Mouse (Mus musculus): ENCODE data around the gene Ubac1. TPM values are rescaled to one million over a fixed set of nuclear protein-coding genes. Genes with fewer than 3 reads are reported as not detected.
A peak's percentile ranks its signal among the peaks of the same experiment; 100 is the strongest.

Ubac1 gene
- polyA plus RNA-seq, 1 experiment from 2014 or later = 155 TPM

- Histone ChIP-seq H3K4me3 (ENCODE audit: low read depth, low read length) (no peak overlapping the region), H3K27me3 (ENCODE audit: control insufficient read depth, insufficient read depth, low read length) (no peaks in the 10 kb centered on the region), H3K4me1 (ENCODE audit: control insufficient read depth, insufficient read depth, low read length) (no peaks in the 10 kb centered on the region; the same call in 1 of the 2 replicates), H3K9ac (replicated peaks; ENCODE audit: low read depth, low read length) (no peak overlapping the region), H3K27ac (ENCODE audit: low read depth, low read length) (no peak overlapping the region), H3K36me3 (ENCODE audit: control insufficient read depth, insufficient read depth, low read length) (peaks cover 6% of the 10 kb centered on the region; the same call in 1 of the 2 replicates), H3K4me2 (ENCODE audit: low read depth, low read length) (no peak overlapping the region), H3K9me3 (ENCODE audit: control insufficient read depth, low read length) (no peaks in the 10 kb centered on the region)
- 70% methylated on average over 5 of the region's 5 CpGs for WGBS
- no peak for ATAC-seq (ENCODE audit: low read depth)
These were observed 34.7 kb upstream of the Ubac1 start for GRCm38 (mm10) chr2:26056226-26056625.

DNA sequence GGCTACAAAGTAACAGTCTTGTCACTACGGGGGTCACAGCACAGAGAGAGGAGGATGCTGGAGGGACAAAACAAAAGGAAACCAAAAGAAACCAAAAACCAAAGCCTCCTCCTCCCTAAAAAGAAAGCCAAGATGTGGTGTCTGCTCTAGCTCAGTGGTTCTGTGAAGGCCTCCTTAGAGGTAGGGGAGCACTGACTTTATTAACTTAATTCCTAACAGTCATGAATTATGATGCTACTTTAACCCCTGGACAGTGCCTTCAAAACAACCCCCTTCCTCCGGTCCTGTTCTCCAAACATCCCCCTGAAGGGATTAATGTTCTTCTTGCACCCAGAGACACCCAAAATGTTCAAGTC, 34.2 kb upstream of the Ubac1 start:
- Histone ChIP-seq H3K27ac (ENCODE audit: low read depth, low read length) (no peak overlapping the region), H3K9ac (replicated peaks; ENCODE audit: low read depth, low read length) (no peak overlapping the region), H3K27me3 (ENCODE audit: control insufficient read depth, insufficient read depth, low read length) (no peaks in the 10 kb centered on the region), H3K9me3 (ENCODE audit: control insufficient read depth, low read length) (no peaks in the 10 kb centered on the region), H3K36me3 (ENCODE audit: control insufficient read depth, insufficient read depth, low read length) (peaks cover 6% of the 10 kb centered on the region; the same call in 1 of the 2 replicates), H3K4me3 (ENCODE audit: low read depth, low read length) (no peak overlapping the region), H3K4me1 (ENCODE audit: control insufficient read depth, insufficient read depth, low read length) (no peaks in the 10 kb centered on the region; the same call in 1 of the 2 replicates), H3K4me2 (ENCODE audit: low read depth, low read length) (no peak overlapping the region)
- ATAC-seq (ENCODE audit: low read depth) = no peak
- WGBS = 41% methylated on average over 2 of the region's 2 CpGs

GRCm38 (mm10) chr2:26055046-26055746, 33.6 kb upstream of the Ubac1 start:
- Histone ChIP-seq H3K27ac (ENCODE audit: low read depth, low read length) (no peak overlapping the region), H3K4me2 (ENCODE audit: low read depth, low read length) (no peak overlapping the region), H3K36me3 (ENCODE audit: control insufficient read depth, insufficient read depth, low read length) (peaks cover 6% of the 10 kb centered on the region; the same call in 1 of the 2 replicates), H3K4me1 (ENCODE audit: control insufficient read depth, insufficient read depth, low read length) (no peaks in the 10 kb centered on the region; the same call in 1 of the 2 replicates), H3K4me3 (ENCODE audit: low read depth, low read length) (no peak overlapping the region), H3K9me3 (ENCODE audit: control insufficient read depth, low read length) (no peaks in the 10 kb centered on the region), H3K9ac (replicated peaks; ENCODE audit: low read depth, low read length) (no peak overlapping the region), H3K27me3 (ENCODE audit: control insufficient read depth, insufficient read depth, low read length) (no peaks in the 10 kb centered on the region)
- peak; percentile 71 for ATAC-seq (ENCODE audit: low read depth)
- 28% methylated on average over 8 of the region's 8 CpGs for WGBS

DNA sequence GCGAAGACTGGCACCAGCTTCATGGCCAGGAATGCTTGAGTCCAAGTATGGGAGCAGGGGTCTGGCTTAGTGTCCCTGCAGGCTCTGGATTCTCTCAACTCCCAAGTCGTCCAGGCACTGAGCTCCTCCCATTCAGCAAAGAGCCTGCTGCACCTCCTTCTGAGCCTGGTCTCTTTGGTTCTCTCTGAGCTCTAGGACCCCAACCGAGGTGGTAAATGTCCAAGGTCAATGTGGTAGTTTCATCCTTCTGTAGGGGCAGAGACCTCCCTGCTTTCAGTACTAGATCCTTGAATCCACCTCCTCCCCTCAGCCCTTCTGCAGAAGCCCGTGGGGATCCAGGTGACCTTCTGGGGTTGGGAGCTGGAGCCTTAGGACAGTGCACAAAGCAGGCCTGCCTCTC, 31.3 kb upstream of the Ubac1 start:
- H3K4me1 ChIP-seq (ENCODE audit: control insufficient read depth, insufficient read depth, low read length) = no peaks in the 10 kb centered on the region; the same call in 1 of the 2 replicates
- no peak overlapping the region for H3K4me2 ChIP-seq (ENCODE audit: low read depth, low read length)
- no peaks in the 10 kb centered on the region for H3K9me3 ChIP-seq (ENCODE audit: control insufficient read depth, low read length)
- H3K9ac ChIP-seq (replicated peaks; ENCODE audit: low read depth, low read length) = no peak overlapping the region
- WGBS = 42% methylated on average over 4 of the region's 4 CpGs
- H3K27me3 ChIP-seq (ENCODE audit: control insufficient read depth, insufficient read depth, low read length) = no peaks in the 10 kb centered on the region
- no peak for ATAC-seq (ENCODE audit: low read depth)
- no peaks in the 10 kb centered on the region for H3K36me3 ChIP-seq (ENCODE audit: control insufficient read depth, insufficient read depth, low read length)
- H3K4me3 ChIP-seq (ENCODE audit: low read depth, low read length) = no peak overlapping the region
- no peak overlapping the region for H3K27ac ChIP-seq (ENCODE audit: low read depth, low read length)

DNA sequence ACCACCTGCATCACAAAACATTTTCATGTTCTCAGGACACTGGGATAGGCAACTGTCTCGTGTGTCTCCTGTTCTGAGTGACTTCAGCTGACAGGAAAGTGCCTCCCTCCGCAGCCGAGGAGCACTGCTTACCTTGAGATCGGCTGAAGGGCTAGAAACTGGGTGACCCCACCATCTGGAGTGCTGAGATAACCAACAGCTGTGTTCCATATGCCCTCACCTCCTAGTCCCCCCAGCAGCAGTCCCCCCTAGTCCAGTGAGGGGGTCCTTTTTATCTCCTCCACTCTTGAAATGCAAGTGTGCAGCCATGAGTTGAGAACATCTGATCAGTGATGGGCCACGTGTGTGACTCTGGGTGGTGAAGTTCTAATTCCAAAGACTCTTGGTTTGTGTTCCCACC, 27.3 kb upstream of the Ubac1 start:
- H3K4me1 ChIP-seq (ENCODE audit: control insufficient read depth, insufficient read depth, low read length) = no peaks in the 10 kb centered on the region
- no peaks in the 10 kb centered on the region for H3K27me3 ChIP-seq (ENCODE audit: control insufficient read depth, insufficient read depth, low read length)
- H3K9ac ChIP-seq (replicated peaks; ENCODE audit: low read depth, low read length) = no peak overlapping the region
- no peak overlapping the region for H3K4me2 ChIP-seq (ENCODE audit: low read depth, low read length)
- H3K4me3 ChIP-seq (ENCODE audit: low read depth, low read length) = no peak overlapping the region
- H3K9me3 ChIP-seq (ENCODE audit: control insufficient read depth, low read length) = no peaks in the 10 kb centered on the region
- H3K36me3 ChIP-seq (ENCODE audit: control insufficient read depth, insufficient read depth, low read length) = no peaks in the 10 kb centered on the region
- 74% methylated on average over 5 of the region's 5 CpGs for WGBS
- no peak for ATAC-seq (ENCODE audit: low read depth)
- H3K27ac ChIP-seq (ENCODE audit: low read depth, low read length) = no peak overlapping the region

- 77% methylated on average over 9 of the region's 9 CpGs for WGBS
- Histone ChIP-seq H3K27ac (ENCODE audit: low read depth, low read length) (no peak overlapping the region), H3K4me1 (ENCODE audit: control insufficient read depth, insufficient read depth, low read length) (peaks cover 7% of the 10 kb centered on the region), H3K4me3 (ENCODE audit: low read depth, low read length) (no peak overlapping the region), H3K9ac (replicated peaks; ENCODE audit: low read depth, low read length) (no peak overlapping the region), H3K9me3 (ENCODE audit: control insufficient read depth, low read length) (no peaks in the 10 kb centered on the region), H3K4me2 (ENCODE audit: low read depth, low read length) (no peak overlapping the region), H3K27me3 (ENCODE audit: control insufficient read depth, insufficient read depth, low read length) (no peaks in the 10 kb centered on the region), H3K36me3 (ENCODE audit: control insufficient read depth, insufficient read depth, low read length) (no peaks in the 10 kb centered on the region)
- no peak for ATAC-seq (ENCODE audit: low read depth)
These were observed 22.7 kb upstream of the Ubac1 start for GRCm38 (mm10) chr2:26044216-26044615.

DNA sequence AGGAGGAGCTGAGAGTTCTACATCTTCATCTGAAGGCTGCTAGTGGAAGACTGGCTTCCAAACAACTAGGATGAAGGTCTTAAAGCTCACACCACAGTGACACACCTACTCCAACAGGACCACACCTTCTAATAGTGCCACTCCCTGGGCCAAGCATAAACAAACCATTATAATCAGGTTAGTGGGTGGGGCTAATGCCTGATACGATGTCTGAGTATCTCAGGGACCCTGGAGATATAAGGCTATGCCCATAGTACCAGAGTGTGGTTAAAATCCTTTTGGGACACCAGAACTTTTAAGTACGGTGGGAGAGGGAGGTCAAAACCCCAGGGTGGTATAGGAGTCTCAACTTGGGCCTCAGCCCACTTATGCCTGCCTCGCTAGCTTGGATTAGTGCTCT, 21.1 kb upstream of the Ubac1 start:
- no peak for ATAC-seq (ENCODE audit: low read depth)
- 84% methylated on average over 3 of the region's 3 CpGs for WGBS
- no peak overlapping the region for H3K4me3 ChIP-seq (ENCODE audit: low read depth, low read length)
- H3K9me3 ChIP-seq (ENCODE audit: control insufficient read depth, low read length) = no peaks in the 10 kb centered on the region
- no peaks in the 10 kb centered on the region for H3K27me3 ChIP-seq (ENCODE audit: control insufficient read depth, insufficient read depth, low read length)
- H3K27ac ChIP-seq (ENCODE audit: low read depth, low read length) = no peak overlapping the region
- H3K9ac ChIP-seq (replicated peaks; ENCODE audit: low read depth, low read length) = no peak overlapping the region
- peaks cover 7% of the 10 kb centered on the region for H3K4me1 ChIP-seq (ENCODE audit: control insufficient read depth, insufficient read depth, low read length)
- H3K36me3 ChIP-seq (ENCODE audit: control insufficient read depth, insufficient read depth, low read length) = no peaks in the 10 kb centered on the region
- H3K4me2 ChIP-seq (ENCODE audit: low read depth, low read length) = no peak overlapping the region

GRCm38 (mm10) chr2:26041163-26041810, 19.7 kb upstream of the Ubac1 start:
- no peaks in the 10 kb centered on the region for H3K9me3 ChIP-seq (ENCODE audit: control insufficient read depth, low read length)
- no peak overlapping the region for H3K9ac ChIP-seq (replicated peaks; ENCODE audit: low read depth, low read length)
- H3K4me2 ChIP-seq (ENCODE audit: low read depth, low read length) = no peak overlapping the region
- no peak overlapping the region for H3K4me3 ChIP-seq (ENCODE audit: low read depth, low read length)
- ATAC-seq (ENCODE audit: low read depth) = no peak
- H3K27ac ChIP-seq (ENCODE audit: low read depth, low read length) = no peak overlapping the region
- 57% methylated on average over 14 of the region's 14 CpGs for WGBS
- H3K36me3 ChIP-seq (ENCODE audit: control insufficient read depth, insufficient read depth, low read length) = no peaks in the 10 kb centered on the region
- peaks cover 7% of the 10 kb centered on the region for H3K4me1 ChIP-seq (ENCODE audit: control insufficient read depth, insufficient read depth, low read length)
- H3K27me3 ChIP-seq (ENCODE audit: control insufficient read depth, insufficient read depth, low read length) = no peaks in the 10 kb centered on the region

DNA sequence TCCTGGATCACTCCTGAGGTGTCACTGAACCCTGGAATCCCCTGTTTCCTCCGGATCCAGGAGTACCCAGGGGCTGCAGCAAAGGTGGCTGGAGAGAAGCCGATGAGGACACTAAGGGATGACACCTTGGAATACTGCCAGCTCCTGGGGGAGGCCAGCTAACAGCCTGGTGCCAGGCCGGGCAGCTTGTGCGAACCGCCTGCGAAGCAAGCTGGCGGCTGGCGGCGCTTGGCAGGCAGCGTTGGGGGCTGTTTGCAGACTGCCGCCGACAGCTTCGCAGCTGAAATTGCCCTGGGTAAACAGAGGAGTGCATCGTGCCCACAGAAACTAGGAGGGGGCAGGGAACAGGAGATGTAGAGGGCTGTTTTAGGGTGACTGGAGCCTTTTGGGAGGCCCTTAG, 18.4 kb upstream of the Ubac1 start:
- Histone ChIP-seq H3K4me1 (ENCODE audit: control insufficient read depth, insufficient read depth, low read length) (peaks cover 8% of the 10 kb centered on the region), H3K9ac (replicated peaks; ENCODE audit: low read depth, low read length) (no peak overlapping the region), H3K27ac (ENCODE audit: low read depth, low read length) (no peak overlapping the region), H3K36me3 (ENCODE audit: control insufficient read depth, insufficient read depth, low read length) (no peaks in the 10 kb centered on the region), H3K4me2 (ENCODE audit: low read depth, low read length) (no peak overlapping the region), H3K4me3 (ENCODE audit: low read depth, low read length) (no peak overlapping the region), H3K27me3 (ENCODE audit: control insufficient read depth, insufficient read depth, low read length) (no peaks in the 10 kb centered on the region), H3K9me3 (ENCODE audit: control insufficient read depth, low read length) (no peaks in the 10 kb centered on the region)
- 35% methylated on average over 14 of the region's 14 CpGs for WGBS
- ATAC-seq (ENCODE audit: low read depth) = peak; percentile 26; the same call in 1 of the 2 replicates
